Mouse (Mus musculus) megakaryocyte, embryonic 14.5 days (primary cell): ENCODE measurements around the gene Prkar2b.

Source experiments
- FLI1 ChIP-seq: IDR thresholded peaks from 2 replicates; pipeline ENCODE4 v1.6.1; 2012; ENCODE audit warnings: low read length, inconsistent platforms, mixed read lengths
- GATA1 ChIP-seq: IDR thresholded peaks from 3 replicates; pipeline ENCODE4 v1.6.1; 2012; ENCODE audit warnings: mixed read lengths, low read length, inconsistent platforms, borderline replicate concordance

DNA sequence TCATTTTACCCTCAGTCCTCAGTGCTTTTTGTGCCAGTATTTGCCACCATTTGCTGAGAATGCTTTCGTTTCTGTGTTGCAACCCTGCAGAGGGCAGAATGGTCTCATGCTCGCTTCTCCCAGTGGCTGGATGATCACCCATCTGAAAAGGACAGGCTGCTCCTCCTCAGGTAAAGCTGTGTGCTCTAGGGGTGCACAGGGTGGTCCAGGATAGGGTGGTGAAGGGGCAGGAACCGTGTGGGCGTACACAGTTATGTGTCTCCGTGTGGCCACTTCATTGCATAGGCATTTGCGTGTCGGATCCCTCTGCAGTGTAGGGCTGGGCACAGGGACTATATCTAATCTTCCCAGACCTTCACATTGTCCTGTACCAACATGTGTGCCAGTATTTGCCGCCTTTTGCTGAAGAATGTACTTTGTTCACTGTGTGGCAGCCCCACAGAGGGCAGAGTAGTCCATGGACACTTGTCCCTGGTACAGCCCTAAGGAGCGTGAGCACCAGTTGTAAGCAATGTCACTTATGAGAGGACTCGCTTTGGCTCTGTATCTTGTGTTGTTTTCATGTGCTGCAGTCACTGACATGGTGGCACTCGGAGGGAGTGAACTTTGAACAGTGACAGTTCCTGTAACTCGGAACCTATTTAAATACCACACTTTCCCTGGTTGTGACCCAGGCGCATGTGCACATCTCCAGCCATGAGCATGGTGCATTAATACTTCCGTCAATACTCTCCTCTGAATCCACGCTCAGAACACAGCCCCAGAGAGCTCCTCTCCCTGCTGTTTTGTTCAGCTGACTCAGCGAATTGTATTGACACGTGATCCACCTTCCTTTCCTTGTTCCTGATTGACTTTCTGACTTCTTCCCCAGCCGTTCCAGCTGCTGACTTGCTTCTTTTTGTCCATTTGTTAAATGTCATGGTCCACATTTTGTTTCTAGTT lies 140.4 kb downstream of the Prkar2b start:
- TF ChIP-seq FLI1 (no peak), GATA1 (no peak)
